Mouse (Mus musculus) midbrain, postnatal 0 days (tissue): ENCODE results near the gene Rab31. TPM values are rescaled to one million over a fixed set of nuclear protein-coding genes. Genes with fewer than 3 reads are reported as not detected.
A peak's percentile ranks its signal among the peaks of the same experiment; 100 is the strongest.

ENCODE experiments used
- ATAC-seq: fragments of 200-750 bp; cut with Nextera tagmentation; 2 replicates; pipeline ENCODE4 v1.8.0; 2017; ENCODE audit warnings: moderate number of reproducible peaks, mild to moderate bottlenecking, moderate TSS enrichment, moderate library complexity; ENCODE audit not compliant: low FRiP score
- DNase-seq: peaks from one replicate; pipeline ENCODE4 v3.0.0-alpha.2; 2015; ENCODE audit warnings: low spot score
- H3K27ac ChIP-seq: fragments of 300-500 bp; sonication (generic); 2 replicates; pipeline ENCODE4 v1.5.1; 2014; ENCODE audit warnings: low read depth, mild to moderate bottlenecking, low read length, mixed read lengths
- H3K27me3 ChIP-seq: fragments of 300-500 bp; sonication (generic); 2 replicates; pipeline ENCODE4 v1.6.1; 2014; ENCODE audit warnings: low read length, control low read depth, mixed read lengths; ENCODE audit not compliant: insufficient read depth
- H3K36me3 ChIP-seq: fragments of 300-500 bp; sonication (generic); 2 replicates; pipeline ENCODE4 v1.6.1; 2014; ENCODE audit warnings: low read length, control low read depth, mixed read lengths; ENCODE audit not compliant: insufficient read depth
- H3K4me1 ChIP-seq: fragments of 300-500 bp; sonication (generic); 2 replicates; pipeline ENCODE4 v1.6.1; 2014; ENCODE audit warnings: mild to moderate bottlenecking, control low read depth, antibody characterized with exemption, low read length, mixed read lengths; ENCODE audit not compliant: insufficient read depth
- H3K4me2 ChIP-seq: fragments of 300-500 bp; sonication (generic); 2 replicates; pipeline ENCODE4 v1.6.1; 2014; ENCODE audit warnings: low read depth, mild to moderate bottlenecking, low read length, mixed read lengths; ENCODE audit not compliant: poor library complexity, severe bottlenecking
- H3K4me3 ChIP-seq: fragments of 300-500 bp; sonication (generic); 2 replicates; pipeline ENCODE4 v1.5.1; 2014; ENCODE audit warnings: low read depth, mild to moderate bottlenecking, low read length, moderate library complexity
- H3K9ac ChIP-seq: fragments of 300-500 bp; sonication (generic); replicated peaks from 2 replicates; pipeline ENCODE4 v1.6.1; 2014; ENCODE audit warnings: mild to moderate bottlenecking, low read length, moderate library complexity, mixed read lengths; ENCODE audit not compliant: poor library complexity, severe bottlenecking
- H3K9me3 ChIP-seq: fragments of 300-500 bp; sonication (generic); 2 replicates; pipeline ENCODE4 v1.6.1; 2016; ENCODE audit warnings: low read length, control low read depth
- CTCF ChIP-seq: IDR thresholded peaks from 2 replicates; pipeline ENCODE4 v1.5.1; 2016; ENCODE audit warnings: antibody characterized with exemption, mild to moderate bottlenecking
- WGBS: fragments of 180-500 bp; shearing (Covaris S2); extraction: QIAGEN DNeasy Blood & Tissue Kit; methylation state at CpG from one replicate; pipeline ENCODE4 v1.1.7; 2014; 5-methylcytosine and 5-hydroxymethylcytosine counted together
- polyA plus RNA-seq: library from polyadenylated mRNA; unstranded; fragments of >200 nt; fragmentation: Nextera tagmentation; extraction: Ambion mirVana; gene quantifications from 2 replicates; pipeline ENCODE4 v1.2.1, GENCODE M21; 2015
- total RNA-seq: library from RNA; depleted of rRNA; stranded (reverse); fragments of >200 nt; gene quantifications from 2 replicates; pipeline ENCODE4 v1.2.3, GENCODE M21; 2014

The Rab31 gene
- total and polyA plus RNA-seq, 2 experiments from 2014 or later = 67.6 to 88.1 TPM

DNA sequence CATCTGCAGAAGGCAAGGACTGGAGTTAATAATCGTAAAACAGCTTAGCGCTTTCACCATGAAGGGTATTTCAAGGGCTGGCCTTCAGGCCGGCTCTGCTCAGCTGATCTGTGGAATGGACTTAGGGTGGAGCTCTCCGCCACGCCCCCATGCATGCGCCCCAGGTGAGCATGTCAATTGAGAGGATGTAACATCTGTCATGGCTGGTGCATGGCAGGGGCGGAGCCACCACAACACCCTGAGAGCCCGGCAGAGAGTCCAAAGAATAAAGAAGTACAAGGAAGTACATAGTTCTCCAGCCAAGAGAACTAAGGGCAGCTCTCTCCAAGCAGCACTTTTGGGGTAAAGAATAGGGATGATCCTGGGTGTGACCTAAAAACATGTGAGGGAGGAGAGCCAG lies 48.9 kb downstream of the Rab31 start:
- Histone ChIP-seq H3K36me3 (0 out of 2 replicates have a peak, but pooled peaks cover 4% of the 10 kb centered on the region), H3K4me2 (no peak overlapping the region), H3K4me1 (no peaks in the 10 kb centered on the region; the same call in 1 of the 2 replicates), H3K9ac (no peak overlapping the region), H3K27ac (no peak overlapping the region), H3K27me3 (no peaks in the 10 kb centered on the region), H3K4me3 (no peak overlapping the region), H3K9me3 (no peaks in the 10 kb centered on the region)
- no peak for ATAC-seq
- TF ChIP-seq CTCF = no peak
- no peak for DNase-seq
- 95% methylated on average over 8 of the region's 8 CpGs for WGBS

DNA sequence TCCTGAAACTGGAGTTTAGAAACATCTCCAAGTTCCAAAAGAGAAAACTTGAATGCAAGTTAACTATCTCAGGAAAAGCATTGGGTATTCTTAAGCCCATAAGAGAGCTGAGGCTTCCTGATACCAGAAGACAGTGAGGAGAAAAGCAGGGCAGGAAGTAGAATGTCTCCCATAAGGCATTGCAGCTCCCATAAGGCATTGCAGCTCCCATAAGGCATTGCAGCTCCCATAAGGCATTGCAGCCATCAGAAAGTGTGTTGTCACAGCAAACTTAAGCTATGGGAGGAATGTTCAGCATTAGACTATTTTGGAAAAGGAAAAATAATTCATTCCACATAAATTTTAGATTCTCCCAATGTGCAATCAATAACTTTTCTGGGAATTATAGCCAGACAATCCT lies 51.2 kb downstream of the Rab31 start:
- TF ChIP-seq CTCF = no peak
- no peak overlapping the region for H3K4me2 ChIP-seq
- ATAC-seq = no peak
- H3K9ac ChIP-seq = no peak overlapping the region
- H3K36me3 ChIP-seq = 0 out of 2 replicates have a peak, but pooled peaks cover 7% of the 10 kb centered on the region
- no peaks in the 10 kb centered on the region for H3K27me3 ChIP-seq
- no peak overlapping the region for H3K27ac ChIP-seq
- H3K9me3 ChIP-seq = no peaks in the 10 kb centered on the region
- no peak overlapping the region for H3K4me3 ChIP-seq
- DNase-seq = no peak
- no peaks in the 10 kb centered on the region; the same call in 1 of the 2 replicates for H3K4me1 ChIP-seq

DNA sequence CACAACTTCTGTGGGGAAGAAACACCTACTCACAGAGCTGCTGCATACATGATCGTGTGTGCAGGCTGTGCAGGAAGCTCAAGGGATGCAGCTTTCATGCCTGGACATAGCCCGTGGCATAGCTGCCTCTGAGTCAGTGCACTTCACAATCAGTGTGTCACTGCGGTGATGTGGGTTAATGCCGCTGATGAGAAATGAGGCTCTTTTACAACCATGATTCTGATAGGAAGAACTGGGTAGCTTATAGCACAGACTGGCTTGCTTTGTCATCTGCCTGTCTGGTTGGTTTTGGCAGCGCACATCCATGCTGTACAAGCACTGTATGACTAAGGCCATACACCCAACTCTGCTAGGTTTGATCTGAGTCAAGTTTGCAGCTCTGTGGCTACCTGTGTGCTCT lies 52.7 kb downstream of the Rab31 start:
- WGBS = 97% methylated on average over 5 of the region's 5 CpGs
- no peak for ATAC-seq

DNA sequence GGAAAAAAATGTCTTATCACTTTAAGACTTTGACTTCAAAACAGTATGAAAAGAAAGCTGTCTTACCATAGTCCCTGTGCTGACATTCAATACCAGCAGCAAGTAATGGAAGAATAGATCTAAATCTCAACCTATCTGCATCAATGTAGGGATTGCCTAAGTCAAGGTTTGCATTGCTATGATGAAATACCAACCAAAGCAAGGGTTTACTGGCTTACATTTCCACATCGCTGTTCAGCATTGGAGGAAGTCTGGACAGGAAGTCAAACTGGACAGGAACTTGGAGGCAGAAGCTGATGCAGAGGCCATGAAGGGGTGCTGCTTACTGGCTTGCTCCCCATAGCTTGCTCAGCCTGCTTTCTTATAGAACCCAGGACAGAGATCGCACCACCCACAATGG lies 54.0 kb downstream of the Rab31 start:
- Histone ChIP-seq H3K4me2 (no peak overlapping the region), H3K27ac (no peak overlapping the region), H3K4me1 (no peaks in the 10 kb centered on the region), H3K27me3 (no peaks in the 10 kb centered on the region), H3K9me3 (no peaks in the 10 kb centered on the region), H3K9ac (no peak overlapping the region), H3K36me3 (0 out of 2 replicates have a peak, but pooled peaks cover 7% of the 10 kb centered on the region), H3K4me3 (no peak overlapping the region)
- TF ChIP-seq CTCF = no peak
- DNase-seq (no peak), ATAC-seq (no peak)
- WGBS = 96% methylated on average over 2 of the region's 2 CpGs

More for the DNA sequence above, 52.7 kb downstream of the Rab31 start:
- Histone ChIP-seq H3K4me2 (no peak overlapping the region), H3K36me3 (0 out of 2 replicates have a peak, but pooled peaks cover 7% of the 10 kb centered on the region), H3K4me3 (no peak overlapping the region), H3K27ac (no peak overlapping the region), H3K27me3 (no peaks in the 10 kb centered on the region), H3K9me3 (no peaks in the 10 kb centered on the region), H3K4me1 (no peaks in the 10 kb centered on the region), H3K9ac (no peak overlapping the region)
- DNase-seq = no peak
- TF ChIP-seq CTCF = no peak

DNA sequence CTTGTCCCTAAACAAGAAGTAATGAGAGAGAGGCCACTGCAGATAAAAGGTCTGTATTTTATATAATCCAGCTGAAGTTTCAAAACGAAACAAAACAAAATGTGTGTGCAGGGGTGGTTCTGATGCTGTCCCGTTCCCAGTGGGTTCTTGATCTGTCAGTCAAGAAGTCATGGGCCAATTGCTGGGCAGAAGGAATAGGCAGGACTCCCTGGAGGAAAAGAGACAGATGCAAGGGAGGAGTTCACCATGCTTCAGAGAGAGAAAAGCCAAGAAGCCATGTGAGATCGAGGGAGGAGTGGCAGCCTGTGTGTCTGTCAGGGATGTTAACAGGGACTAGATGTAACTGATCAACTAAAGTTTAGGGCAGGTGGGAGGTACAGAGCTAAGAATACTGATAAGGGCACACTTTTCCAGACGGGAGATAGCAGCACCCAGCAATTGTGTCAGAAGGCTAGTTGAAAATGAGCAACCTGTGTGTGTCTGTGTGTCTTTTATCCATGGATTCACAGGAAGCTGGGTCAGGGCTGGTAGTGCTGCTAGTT lies 54.8 kb downstream of the Rab31 start:
- Histone ChIP-seq H3K27ac (no peak overlapping the region), H3K4me1 (no peaks in the 10 kb centered on the region), H3K9ac (no peak overlapping the region), H3K9me3 (no peaks in the 10 kb centered on the region), H3K27me3 (no peaks in the 10 kb centered on the region), H3K4me3 (no peak overlapping the region), H3K36me3 (0 out of 2 replicates have a peak, but pooled peaks cover 7% of the 10 kb centered on the region), H3K4me2 (no peak overlapping the region)
- DNase-seq (peak; percentile 37), ATAC-seq (no peak)
- TF ChIP-seq CTCF = no peak
- 83% methylated on average over 4 of the region's 4 CpGs for WGBS

DNA sequence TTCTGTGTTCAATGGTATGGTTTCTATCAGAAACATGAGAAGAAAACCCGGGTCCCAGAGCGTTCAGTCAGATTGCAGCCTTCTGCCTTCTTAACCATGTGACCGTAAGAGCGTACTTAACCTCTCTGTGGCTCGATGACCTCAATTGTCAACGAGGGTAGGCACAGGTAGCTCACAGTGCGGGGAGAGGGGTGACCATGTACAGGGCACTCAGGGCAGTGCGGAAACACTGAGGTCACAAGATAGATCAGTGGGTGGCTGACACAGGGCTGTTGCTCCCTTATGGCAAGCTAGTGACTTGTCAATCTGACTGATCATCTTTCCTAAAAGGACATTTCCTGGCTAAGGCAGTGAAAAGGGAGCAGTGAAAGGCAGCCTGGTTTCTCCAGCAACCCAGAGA lies 58.5 kb downstream of the Rab31 start:
- H3K27ac ChIP-seq = no peak overlapping the region
- H3K4me3 ChIP-seq = no peak overlapping the region
- TF ChIP-seq CTCF = no peak
- WGBS = 82% methylated on average over 8 of the region's 8 CpGs
- ATAC-seq (no peak), DNase-seq (no peak)
- peaks cover 9% of the 10 kb centered on the region; the same call in 1 of the 2 replicates for H3K9me3 ChIP-seq
- H3K4me1 ChIP-seq = no peaks in the 10 kb centered on the region
- H3K9ac ChIP-seq = no peak overlapping the region
- H3K27me3 ChIP-seq = no peaks in the 10 kb centered on the region
- no peak overlapping the region for H3K4me2 ChIP-seq
- H3K36me3 ChIP-seq = 0 out of 2 replicates have a peak, but pooled peaks cover 2% of the 10 kb centered on the region
